Mouse (Mus musculus) liver, embryonic 14.5 days (tissue): Measurements from ENCODE around the gene Cox7b2. TPM values are rescaled to one million over a fixed set of nuclear protein-coding genes. Genes with fewer than 3 reads are reported as not detected.

Experiments used
- ATAC-seq: fragments of 200-750 bp; cut with Nextera tagmentation; 2 replicates; pipeline ENCODE4 v1.8.0; 2017; ENCODE audit warnings: moderate number of reproducible peaks, mild to moderate bottlenecking, moderate library complexity; ENCODE audit not compliant: insufficient read depth
- DNase-seq, 3 experiments: peaks; one replicate each; pipeline ENCODE4 v3.0.0-alpha.2; 2012 to 2013; ENCODE audit warnings: low read depth in 3 of 3, low spot score in 3 of 3
- H3K27ac ChIP-seq: fragments of 300-500 bp; sonication (generic); 2 replicates; pipeline ENCODE4 v1.5.1; 2014; ENCODE audit warnings: moderate library complexity, mild to moderate bottlenecking, control low read depth, inconsistent platforms
- H3K27me3 ChIP-seq: fragments of 300-500 bp; sonication (generic); 2 replicates; pipeline ENCODE4 v1.6.1; 2014; ENCODE audit warnings: mild to moderate bottlenecking, low read length, moderate library complexity; ENCODE audit not compliant: control insufficient read depth, insufficient read depth
- H3K36me3 ChIP-seq: fragments of 300-500 bp; sonication (generic); replicated peaks from 2 replicates; pipeline ENCODE4 v1.6.1; 2014; ENCODE audit warnings: low read depth; ENCODE audit not compliant: control insufficient read depth, insufficient read depth
- H3K4me1 ChIP-seq, 2 experiments: fragments of 200-500 bp in 1 of 2; fragments of 300-500 bp in 1 of 2; sonication (generic) in 1 of 2; replicated peaks; 2 replicates each; pipeline ENCODE4 v1.6.1; 2012 to 2014; ENCODE audit warnings: antibody characterized with exemption in 1 of 2, inconsistent platforms in 1 of 2, low read length in 1 of 2; ENCODE audit not compliant: control insufficient read depth in 2 of 2, insufficient read depth in 2 of 2
- H3K4me2 ChIP-seq: fragments of 300-500 bp; sonication (generic); 2 replicates; pipeline ENCODE4 v1.6.1; 2014; ENCODE audit warnings: low read depth, mild to moderate bottlenecking, control low read depth, moderate library complexity
- H3K4me3 ChIP-seq, 2 experiments: fragments of 200-500 bp in 1 of 2; fragments of 300-500 bp in 1 of 2; sonication (generic) in 1 of 2; 2 replicates each; pipeline ENCODE4 v1.5.1; 2012 to 2014; ENCODE audit warnings: low read depth in 2 of 2, low read length in 2 of 2, mild to moderate bottlenecking in 2 of 2, control low read depth in 1 of 2, inconsistent platforms in 1 of 2, moderate library complexity in 1 of 2; ENCODE audit not compliant: insufficient read depth in 1 of 2
- H3K9ac ChIP-seq: fragments of 300-500 bp; sonication (generic); replicated peaks from 2 replicates; pipeline ENCODE4 v1.6.1; 2014; ENCODE audit warnings: mild to moderate bottlenecking, control low read depth, moderate library complexity
- H3K9me3 ChIP-seq: fragments of 300-500 bp; sonication (generic); 2 replicates; pipeline ENCODE4 v1.6.1; 2016; ENCODE audit warnings: low read length, mixed read lengths; ENCODE audit not compliant: control insufficient read depth
- CTCF ChIP-seq: IDR thresholded peaks from 2 replicates; pipeline ENCODE4 v1.5.1; 2016; ENCODE audit warnings: antibody characterized with exemption, low read depth, control low read depth
- EP300 ChIP-seq: IDR thresholded peaks from 2 replicates; pipeline ENCODE4 v1.6.1; 2016; ENCODE audit warnings: antibody characterized with exemption, low read depth
- WGBS: fragments of 180-500 bp; shearing (Covaris S2); extraction: QIAGEN DNeasy Blood & Tissue Kit; methylation state at CpG from one replicate; pipeline ENCODE4 v1.1.7; 2014; ENCODE audit not compliant: insufficient replicate concordance; 5-methylcytosine and 5-hydroxymethylcytosine counted together
- polyA plus RNA-seq, 2 experiments: library from polyadenylated mRNA; depleted of rRNA in 1 of 2; stranded (reverse) in 1 of 2; unstranded in 1 of 2; fragments of >200 nt; fragmentation: Nextera tagmentation in 1 of 2; extraction: Ambion mirVana in 1 of 2; gene quantifications; 2 replicates each; pipeline versions ENCODE4 v1.2.1 to v1.2.3; 2012 to 2014

The Cox7b2 gene
- polyA plus RNA-seq, 2 experiments = not detected

- H3K27me3 ChIP-seq = no peaks in the 10 kb centered on the region
- no peaks in the 10 kb centered on the region for H3K4me1 ChIP-seq
- no peak overlapping the region for H3K4me3 ChIP-seq
- TF ChIP-seq CTCF (peak; percentile 38; the same call in 1 of the 2 replicates), EP300 (no peak)
- H3K27ac ChIP-seq = no peak overlapping the region
- no peaks in the 10 kb centered on the region for H3K36me3 ChIP-seq
- H3K4me2 ChIP-seq = no peak overlapping the region
- ATAC-seq (no peak), DNase-seq (peak in 2 of 3 experiments; percentile 0 to 2)
- H3K9me3 ChIP-seq = no peaks in the 10 kb centered on the region
- H3K9ac ChIP-seq = no peak overlapping the region
- 17% methylated on average over 6 of the region's 6 CpGs for WGBS
Observed at GRCm38 (mm10) chr5:71502058-71502678, 45.8 kb downstream of the Cox7b2 start.

DNA sequence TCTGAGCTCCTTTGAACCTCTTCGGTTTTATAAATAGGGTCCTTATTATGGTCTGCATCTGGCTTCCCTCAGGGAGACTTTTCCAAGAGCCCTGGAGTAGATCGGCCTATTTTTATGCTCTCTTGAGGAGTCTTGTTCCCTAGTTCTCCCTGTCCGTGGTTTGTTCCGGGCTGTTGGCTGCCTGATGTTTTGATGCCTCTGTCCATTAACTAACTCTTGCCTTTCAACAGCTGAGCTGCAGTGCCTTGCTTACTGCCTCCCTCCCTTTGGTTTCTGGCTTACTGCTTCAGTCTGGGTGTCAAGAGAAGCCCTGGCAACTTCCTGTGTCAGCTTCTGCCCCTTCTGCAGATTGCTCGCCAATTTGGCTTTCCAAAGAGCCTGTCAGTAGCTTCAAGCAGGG, 52.4 kb downstream of the Cox7b2 start:
- Histone ChIP-seq H3K4me1 (no peaks in the 10 kb centered on the region), H3K4me3 (no peak overlapping the region), H3K27ac (no peak overlapping the region), H3K9me3 (no peaks in the 10 kb centered on the region), H3K36me3 (no peaks in the 10 kb centered on the region), H3K9ac (no peak overlapping the region), H3K4me2 (no peak overlapping the region), H3K27me3 (no peaks in the 10 kb centered on the region)
- WGBS = 52% methylated on average over 5 of the region's 5 CpGs
- TF ChIP-seq EP300 (no peak), CTCF (no peak)
- ATAC-seq (no peak), DNase-seq (no peak)

- H3K9ac ChIP-seq = no peak overlapping the region
- no peaks in the 10 kb centered on the region for H3K36me3 ChIP-seq
- TF ChIP-seq EP300 (no peak), CTCF (no peak)
- H3K4me2 ChIP-seq = no peak overlapping the region
- H3K9me3 ChIP-seq = no peaks in the 10 kb centered on the region
- WGBS = 32% methylated on average over 3 of the region's 3 CpGs
- no peak overlapping the region for H3K27ac ChIP-seq
- DNase-seq = no peak
- no peaks in the 10 kb centered on the region for H3K27me3 ChIP-seq
- no peaks in the 10 kb centered on the region for H3K4me1 ChIP-seq
- H3K4me3 ChIP-seq = no peak overlapping the region
- no peak for ATAC-seq
Observed at GRCm38 (mm10) chr5:71456957-71457356, 91.0 kb downstream of the Cox7b2 start.

GRCm38 (mm10) chr5:71440174-71440573, 107.8 kb downstream of the Cox7b2 start:
- 63% methylated on average over 6 of the region's 6 CpGs for WGBS
- no peak for ATAC-seq

More at GRCm38 (mm10) chr5:71440174-71440573, 107.8 kb downstream of the Cox7b2 start:
- H3K36me3 ChIP-seq = no peaks in the 10 kb centered on the region
- no peak overlapping the region for H3K4me2 ChIP-seq
- no peaks in the 10 kb centered on the region for H3K9me3 ChIP-seq
- TF ChIP-seq EP300 (no peak), CTCF (no peak)
- no peak overlapping the region for H3K9ac ChIP-seq
- H3K4me1 ChIP-seq = no peaks in the 10 kb centered on the region
- H3K4me3 ChIP-seq = no peak overlapping the region
- H3K27me3 ChIP-seq = no peaks in the 10 kb centered on the region
- H3K27ac ChIP-seq = no peak overlapping the region
- no peak for DNase-seq

Other genes starting within 250 kb of the Cox7b2 start
- gene Gabrb1, start 109.9 kb upstream of the Cox7b2 start, polyA plus RNA-seq (2012; rRNA removed) = under 0.01 and 0.01 TPM in 2 replicates
- gene Gabrb1, start 109.9 kb upstream of the Cox7b2 start, polyA plus RNA-seq (2014; fragmentation: Nextera tagmentation; extraction: Ambion mirVana) = 0.03 TPM in 1 of 2 replicates, not detected in the other
- gene Gabra4, start 110.1 kb upstream of the Cox7b2 start, polyA plus RNA-seq (2012; rRNA removed) = 0.02 TPM in 2 replicates
- not detected in 2 replicates for gene Gabra4, start 110.1 kb upstream of the Cox7b2 start, polyA plus RNA-seq (2014; fragmentation: Nextera tagmentation; extraction: Ambion mirVana)